In genomic region chr3:96556651-96557635, GRCm38 (mm10) we compare ENCODE assay signal across 8 mouse cellular contexts. TPM values are rescaled to one million over a fixed set of nuclear protein-coding genes. Genes with fewer than 3 reads are reported as not detected.
DNase-seq lines count a peak whose midpoint lies in the region; ATAC-seq and TF ChIP-seq lines count a peak whose summit lies in the region.

No protein-coding gene starts in this region.

- no peaks in the 10 kb centered on the region for H3K27me3 ChIP-seq in lung, embryonic 14.5 days (ENCODE audit: insufficient read depth, low read length)
- H3K27me3 ChIP-seq in embryonic facial prominence, embryonic 15.5 days: no peaks in the 10 kb centered on the region
- H3K27me3 ChIP-seq in hindbrain, embryonic 15.5 days: no peaks in the 10 kb centered on the region
- no peaks in the 10 kb centered on the region for H3K27me3 ChIP-seq in liver, postnatal 0 days (ENCODE audit: insufficient read depth, low read length)
- H3K27me3 ChIP-seq in splenic B cell, adult 2 months (ENCODE audit: control insufficient read depth, insufficient read depth, low read length, poor library complexity, severe bottlenecking): no peaks in the 10 kb centered on the region

- peak overlapping the region; percentile 67 for H3K9ac ChIP-seq in lung, embryonic 14.5 days
- peak overlapping the region; percentile 60 for H3K9ac ChIP-seq in embryonic facial prominence, embryonic 15.5 days
- peak overlapping the region; percentile 47 for H3K9ac ChIP-seq in hindbrain, embryonic 15.5 days
- H3K9ac ChIP-seq in liver, postnatal 0 days (replicated peaks): peak overlapping the region; percentile 86

- no peaks in the 10 kb centered on the region for H3K9me3 ChIP-seq in lung, embryonic 14.5 days (ENCODE audit: low read depth, low read length)
- H3K9me3 ChIP-seq in embryonic facial prominence, embryonic 15.5 days (replicated peaks): no peaks in the 10 kb centered on the region
- H3K9me3 ChIP-seq in hindbrain, embryonic 15.5 days: no peaks in the 10 kb centered on the region
- no peaks in the 10 kb centered on the region for H3K9me3 ChIP-seq in liver, postnatal 0 days (ENCODE audit: low read length)

- peaks cover 25% of the 10 kb centered on the region for H3K36me3 ChIP-seq in lung, embryonic 14.5 days (ENCODE audit: insufficient read depth)
- peaks cover 21% of the 10 kb centered on the region for H3K36me3 ChIP-seq in embryonic facial prominence, embryonic 15.5 days
- peaks cover 12% of the 10 kb centered on the region; the same call in 1 of the 2 replicates for H3K36me3 ChIP-seq in hindbrain, embryonic 15.5 days
- peaks cover 25% of the 10 kb centered on the region for H3K36me3 ChIP-seq in liver, postnatal 0 days (replicated peaks; ENCODE audit: insufficient read depth, low read length)
- H3K36me3 ChIP-seq in splenic B cell, adult 2 months (ENCODE audit: control insufficient read depth, insufficient read depth, low read length, poor library complexity, severe bottlenecking): peaks cover 22% of the 10 kb centered on the region

- no peak for ATAC-seq in lung, embryonic 14.5 days (ENCODE audit: insufficient read depth)
- ATAC-seq in embryonic facial prominence, embryonic 15.5 days (ENCODE audit: insufficient number of reproducible peaks, low FRiP score, low TSS enrichment, low read depth): no peak
- no peak for ATAC-seq in hindbrain, embryonic 15.5 days (ENCODE audit: low FRiP score, low read depth)
- ATAC-seq in liver, postnatal 0 days: no peak

- peak; percentile 43 for DNase-seq in lung, embryonic 14.5 days
- DNase-seq in lung, postnatal 10 days: no peak
- DNase-seq in liver, postnatal 0 days: peak; percentile 26
- DNase-seq in splenic B cell, adult 2 months (ENCODE audit: low read depth, low spot score): peak; percentile 48
- DNase-seq in left cerebral cortex, postnatal 14 days (ENCODE audit: low spot score in 2 of 2): no peak
- no peak for DNase-seq in cerebellum, adult 8-10 months

- no peak for TF ChIP-seq CTCF in lung, embryonic 14.5 days (IDR thresholded peaks at IDR 0.05; ENCODE audit: low read depth)
- no peak for TF ChIP-seq CTCF in liver, postnatal 0 days (IDR thresholded peaks at IDR 0.05; ENCODE audit: low read depth)

- no peak for TF ChIP-seq EP300 in liver, postnatal 0 days (IDR thresholded peaks at IDR 0.05; ENCODE audit: low read depth)

- H3K27ac ChIP-seq in lung, embryonic 14.5 days (ENCODE audit: low read depth): peak overlapping the region; percentile 92
- H3K27ac ChIP-seq in embryonic facial prominence, embryonic 15.5 days (replicated peaks): peak overlapping the region; percentile 97
- peak overlapping the region; percentile 74 for H3K27ac ChIP-seq in hindbrain, embryonic 15.5 days (replicated peaks)
- peak overlapping the region; percentile 99 for H3K27ac ChIP-seq in liver, postnatal 0 days (ENCODE audit: low read depth)

- H3K4me2 ChIP-seq in lung, embryonic 14.5 days: peak overlapping the region; percentile 93
- H3K4me2 ChIP-seq in embryonic facial prominence, embryonic 15.5 days (replicated peaks): peak overlapping the region; percentile 73
- H3K4me2 ChIP-seq in hindbrain, embryonic 15.5 days: peak overlapping the region; percentile 90
- H3K4me2 ChIP-seq in liver, postnatal 0 days (ENCODE audit: low read depth, low read length): peak overlapping the region; percentile 83

- H3K4me3 ChIP-seq in lung, embryonic 14.5 days (ENCODE audit: low read depth, low read length): peak overlapping the region; percentile 77
- H3K4me3 ChIP-seq in embryonic facial prominence, embryonic 15.5 days (replicated peaks): peak overlapping the region; percentile 78
- peak overlapping the region; percentile 53 for H3K4me3 ChIP-seq in hindbrain, embryonic 15.5 days
- peak overlapping the region; percentile 91 for H3K4me3 ChIP-seq in liver, postnatal 0 days (ENCODE audit: low read depth, low read length)

- 4% methylated on average over 22 of the region's 22 CpGs for WGBS in lung, embryonic 14.5 days
- WGBS in embryonic facial prominence, embryonic 15.5 days: 6% methylated on average over 22 of the region's 22 CpGs
- 12% methylated on average over 22 of the region's 22 CpGs for WGBS in hindbrain, embryonic 15.5 days
- 3% methylated on average over 22 of the region's 22 CpGs for WGBS in liver, postnatal 0 days (ENCODE audit: insufficient replicate concordance)

- intact Hi-C loops in left cerebral cortex, postnatal 14 days (cut with DNase I): no loop called here

- H3K4me1 ChIP-seq in lung, embryonic 14.5 days (ENCODE audit: insufficient read depth): peaks cover 24% of the 10 kb centered on the region
- peaks cover 54% of the 10 kb centered on the region for H3K4me1 ChIP-seq in embryonic facial prominence, embryonic 15.5 days
- H3K4me1 ChIP-seq in hindbrain, embryonic 15.5 days (replicated peaks): peaks cover 58% of the 10 kb centered on the region
- peaks cover 17% of the 10 kb centered on the region for H3K4me1 ChIP-seq in liver, postnatal 0 days (ENCODE audit: insufficient read depth)

RNA-seq across cellular contexts. Expression of gene Txnip, which starts 0.8 kb away (rescaled TPM):
- polyA plus RNA-seq in lung, embryonic 14.5 days (2014; fragmentation: Nextera tagmentation; extraction: Ambion mirVana): 77.2 and 96.5 TPM in 2 replicates
- 179 and 184 TPM in 2 replicates for polyA plus RNA-seq in embryonic facial prominence, embryonic 15.5 days (2015; fragmentation: Nextera tagmentation; extraction: Ambion mirVana)
- 48.2 and 53.0 TPM in 2 replicates for polyA plus RNA-seq in hindbrain, embryonic 15.5 days (2015; fragmentation: Nextera tagmentation; extraction: Ambion mirVana)
- 65.3 and 72.4 TPM in 2 replicates for polyA plus RNA-seq in liver, postnatal 0 days (2015; fragmentation: Nextera tagmentation; extraction: Ambion mirVana)
- total RNA-seq in left cerebral cortex, postnatal 14 days (2021): 10 to 100 TPM; 26.9 to 36.8 TPM

RNA-seq across cellular contexts. Expression of gene Gm16253, which starts 19.8 kb away (rescaled TPM):
- polyA plus RNA-seq in lung, embryonic 14.5 days (2014; fragmentation: Nextera tagmentation; extraction: Ambion mirVana): 0.89 and 1.2 TPM in 2 replicates
- polyA plus RNA-seq in embryonic facial prominence, embryonic 15.5 days (2015; fragmentation: Nextera tagmentation; extraction: Ambion mirVana): 1.5 and 2.0 TPM in 2 replicates
- polyA plus RNA-seq in hindbrain, embryonic 15.5 days (2015; fragmentation: Nextera tagmentation; extraction: Ambion mirVana): 1.8 and 2.2 TPM in 2 replicates
- polyA plus RNA-seq in liver, postnatal 0 days (2015; fragmentation: Nextera tagmentation; extraction: Ambion mirVana): not detected in 2 replicates
- not detected for total RNA-seq in left cerebral cortex, postnatal 14 days (2021)

RNA-seq across cellular contexts. Expression of gene Hfe2, which starts 32.0 kb away (rescaled TPM):
- 0.20 and 0.35 TPM in 2 replicates for polyA plus RNA-seq in lung, embryonic 14.5 days (2014; fragmentation: Nextera tagmentation; extraction: Ambion mirVana)
- 12.4 and 16.1 TPM in 2 replicates for polyA plus RNA-seq in embryonic facial prominence, embryonic 15.5 days (2015; fragmentation: Nextera tagmentation; extraction: Ambion mirVana)
- polyA plus RNA-seq in hindbrain, embryonic 15.5 days (2015; fragmentation: Nextera tagmentation; extraction: Ambion mirVana): 1.9 and 2.0 TPM in 2 replicates
- polyA plus RNA-seq in liver, postnatal 0 days (2015; fragmentation: Nextera tagmentation; extraction: Ambion mirVana): 19.2 and 21.8 TPM in 2 replicates
- under 1 TPM; 0.18 to 0.42 TPM for total RNA-seq in left cerebral cortex, postnatal 14 days (2021)

RNA-seq across cellular contexts. Expression of gene Polr3gl, which starts 37.0 kb away (rescaled TPM):
- 17.8 and 22.9 TPM in 2 replicates for polyA plus RNA-seq in lung, embryonic 14.5 days (2014; fragmentation: Nextera tagmentation; extraction: Ambion mirVana)
- 43.6 and 48.5 TPM in 2 replicates for polyA plus RNA-seq in embryonic facial prominence, embryonic 15.5 days (2015; fragmentation: Nextera tagmentation; extraction: Ambion mirVana)
- 36.8 and 38.8 TPM in 2 replicates for polyA plus RNA-seq in hindbrain, embryonic 15.5 days (2015; fragmentation: Nextera tagmentation; extraction: Ambion mirVana)
- polyA plus RNA-seq in liver, postnatal 0 days (2015; fragmentation: Nextera tagmentation; extraction: Ambion mirVana): 12.9 and 14.7 TPM in 2 replicates
- 10 to 100 TPM; 26.6 to 29.7 TPM for total RNA-seq in left cerebral cortex, postnatal 14 days (2021)

RNA-seq across cellular contexts. Expression of gene Ankrd34a, which starts 39.5 kb away (rescaled TPM):
- polyA plus RNA-seq in lung, embryonic 14.5 days (2014; fragmentation: Nextera tagmentation; extraction: Ambion mirVana): 2.0 and 2.5 TPM in 2 replicates
- 2.2 and 3.0 TPM in 2 replicates for polyA plus RNA-seq in embryonic facial prominence, embryonic 15.5 days (2015; fragmentation: Nextera tagmentation; extraction: Ambion mirVana)
- polyA plus RNA-seq in hindbrain, embryonic 15.5 days (2015; fragmentation: Nextera tagmentation; extraction: Ambion mirVana): 16.7 and 19.9 TPM in 2 replicates
- not detected in 2 replicates for polyA plus RNA-seq in liver, postnatal 0 days (2015; fragmentation: Nextera tagmentation; extraction: Ambion mirVana)
- total RNA-seq in left cerebral cortex, postnatal 14 days (2021): 10 to 100 TPM; 69.9 to 72.6 TPM

Comparison
In these comparisons a context has a peak if more than half of its experiments do, and no peak if none do; other contexts are left out.
1. DNase-seq: peak in lung, embryonic 14.5 days (single experiment), liver, postnatal 0 days (single experiment) and splenic B cell, adult 2 months (single experiment); none in lung, postnatal 10 days (single experiment), left cerebral cortex, postnatal 14 days (0 of 2) and cerebellum, adult 8-10 months (single experiment).
2. Peak in every context shown above with its lines, with median percentiles within 50 percentile points of each other: H3K27ac ChIP-seq, H3K4me2 ChIP-seq, H3K4me3 ChIP-seq and H3K9ac ChIP-seq.